Mouse (Mus musculus) ES-E14 (cell line): ENCODE measurements at regions not wholly inside any gene's neighbourhood (a gene's known extent, or its start where the extent isn't known, plus 50 kb on each side); places are given as distances from the start of the nearest gene placed in this dataset.

Experiments used
- DNase-seq: peaks from one replicate; pipeline ENCODE4 v3.0.0-alpha.2; 2013; ENCODE audit warnings: low read depth, low spot score
- H3K27ac ChIP-seq: 2 replicates; pipeline ENCODE4 v1.5.1; 2012; ENCODE audit warnings: low read depth, mild to moderate bottlenecking, low read length, moderate library complexity, mixed read lengths; ENCODE audit not compliant: poor library complexity, insufficient read depth, severe bottlenecking
- H3K36me3 ChIP-seq: 2 replicates; pipeline ENCODE4 v1.6.1; 2012; ENCODE audit warnings: mild to moderate bottlenecking, low read length, moderate library complexity, mixed read lengths; ENCODE audit not compliant: control insufficient read depth, poor library complexity, insufficient read depth, severe bottlenecking
- H3K4me1 ChIP-seq, 2 experiments: fragments of 150-350 bp in 1 of 2; sonication (generic) in 1 of 2; 2 replicates each; pipeline ENCODE4 v1.6.1; 2012; ENCODE audit warnings: low read length in 2 of 2, mild to moderate bottlenecking in 1 of 2, mixed read lengths in 1 of 2; ENCODE audit not compliant: control insufficient read depth in 2 of 2, insufficient read depth in 2 of 2, poor library complexity in 1 of 2
- H3K4me3 ChIP-seq, 2 experiments: fragments of 150-350 bp in 1 of 2; sonication (generic) in 1 of 2; 2 replicates each; pipeline ENCODE4 v1.5.1; 2012; ENCODE audit warnings: low read length in 2 of 2, low read depth in 1 of 2, mild to moderate bottlenecking in 1 of 2, mixed read lengths in 1 of 2; ENCODE audit not compliant: insufficient read depth in 1 of 2, poor library complexity in 1 of 2, severe bottlenecking in 1 of 2
- H3K9ac ChIP-seq: 2 replicates; pipeline ENCODE4 v1.6.1; 2012; ENCODE audit warnings: low read depth, mild to moderate bottlenecking, low read length, mixed read lengths; ENCODE audit not compliant: poor library complexity, insufficient read depth, severe bottlenecking
- H3K9me3 ChIP-seq: fragments of 150-350 bp; sonication (generic); 2 replicates; pipeline ENCODE4 v1.6.1; 2012; ENCODE audit warnings: low read depth, mild to moderate bottlenecking, low read length; ENCODE audit not compliant: control insufficient read depth, insufficient read depth
- CHD2 ChIP-seq: IDR thresholded peaks from 2 replicates; pipeline ENCODE4 v1.6.1; 2014; ENCODE audit warnings: mild to moderate bottlenecking, low read depth, low read length, inconsistent platforms
- HCFC1 ChIP-seq: IDR thresholded peaks from 2 replicates; pipeline ENCODE4 v1.6.1; 2012; ENCODE audit warnings: low read length, inconsistent platforms, borderline replicate concordance; ENCODE audit not compliant: insufficient read depth
- MAFK ChIP-seq: IDR thresholded peaks from 2 replicates; pipeline ENCODE4 v1.6.1; 2014; ENCODE audit warnings: mild to moderate bottlenecking, low read depth, low read length, inconsistent platforms; ENCODE audit not compliant: insufficient read depth
- ZC3H11A ChIP-seq: IDR thresholded peaks from 2 replicates; pipeline ENCODE4 v1.6.1; 2012; ENCODE audit warnings: low read depth, mild to moderate bottlenecking, inconsistent platforms, low read length, borderline replicate concordance
- ZNF384 ChIP-seq: IDR thresholded peaks from 2 replicates; pipeline ENCODE4 v1.6.1; 2012; ENCODE audit warnings: low read depth, low read length, inconsistent platforms
- in situ Hi-C, 2 experiments: fragments of 600-800 bp; cut with MboI; formaldehyde crosslinking; loops; one replicate each; pipeline ENCODE4 v1.15.1; 2025; ENCODE audit warnings: low sequenced_read_pairs in 2 of 2, inconsistent platforms in 1 of 2; ENCODE audit not compliant: unreplicated experiment in 2 of 2

DNA sequence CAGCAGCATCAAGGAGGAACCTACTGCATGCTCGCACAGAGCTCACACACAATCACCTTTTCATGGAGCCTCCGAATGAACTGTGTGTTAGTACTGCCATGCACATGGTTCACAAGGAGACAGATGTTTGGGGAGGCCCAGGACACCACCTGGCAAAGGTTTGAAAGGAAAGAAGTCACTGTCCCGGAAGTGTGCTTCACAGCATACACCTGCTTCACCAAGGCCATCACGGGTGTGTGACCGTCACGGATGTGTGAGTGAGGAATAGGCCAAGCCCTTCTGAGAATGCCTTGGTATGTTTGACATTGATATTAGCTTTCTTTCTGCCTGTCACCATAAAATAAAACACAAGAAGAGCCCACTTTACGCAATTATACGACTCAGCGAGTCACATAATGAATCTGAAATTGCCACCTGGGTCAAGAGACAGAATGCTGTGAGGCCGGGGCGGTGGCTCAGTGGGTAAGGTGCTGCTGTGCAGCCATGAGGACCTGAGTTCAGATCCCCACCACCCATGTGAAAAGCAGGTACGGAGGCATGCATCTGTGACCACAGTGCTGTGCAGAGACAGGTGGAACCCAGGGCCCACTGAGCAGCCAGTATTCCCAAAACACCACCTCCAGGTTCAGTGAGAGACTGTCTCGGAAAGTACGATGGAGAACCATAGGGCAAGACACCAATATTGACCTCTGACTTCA is 162.3 kb upstream of the Sh3bp4 start:
- Histone ChIP-seq H3K9me3 (no peaks in the 10 kb centered on the region), H3K4me3 (no peak overlapping the region), H3K9ac (no peak overlapping the region), H3K27ac (no peak overlapping the region), H3K4me1 (no peaks in the 10 kb centered on the region), H3K36me3 (no peaks in the 10 kb centered on the region)
- in situ Hi-C loops = no loop called here
- TF ChIP-seq CHD2 (no peak), ZC3H11A (no peak), HCFC1 (no peak), MAFK (no peak), ZNF384 (no peak)
- no peak for DNase-seq

DNA sequence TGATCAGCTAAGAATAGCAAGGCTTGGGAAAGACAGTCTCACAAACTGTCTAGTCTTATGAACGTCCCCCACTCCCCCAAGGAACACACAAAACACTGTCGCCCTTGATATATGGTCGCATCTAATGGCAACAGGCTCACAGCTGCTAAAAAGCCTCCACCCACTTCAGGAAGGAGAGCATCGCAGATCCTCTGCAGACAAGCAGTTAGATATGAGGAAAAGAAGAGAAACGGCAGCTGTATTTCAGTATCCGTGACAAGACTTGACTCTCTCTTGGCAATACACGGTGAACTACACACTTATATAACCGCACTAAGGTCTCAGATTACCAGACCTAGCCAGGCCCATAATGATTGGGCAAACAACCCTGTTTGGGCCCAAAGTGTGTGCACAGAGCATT is 161.5 kb upstream of the Sh3bp4 start:
- no peak for DNase-seq
- H3K9me3 ChIP-seq = no peaks in the 10 kb centered on the region
- no peaks in the 10 kb centered on the region for H3K4me1 ChIP-seq
- no peaks in the 10 kb centered on the region for H3K36me3 ChIP-seq
- no peak for TF ChIP-seq MAFK
- no peak for TF ChIP-seq CHD2
- TF ChIP-seq ZNF384 = no peak
- TF ChIP-seq HCFC1 = no peak
- no peak for TF ChIP-seq ZC3H11A
- no peak overlapping the region for H3K27ac ChIP-seq
- no peak overlapping the region for H3K9ac ChIP-seq
- in situ Hi-C loops = no loop called here
- H3K4me3 ChIP-seq = no peak overlapping the region

DNA sequence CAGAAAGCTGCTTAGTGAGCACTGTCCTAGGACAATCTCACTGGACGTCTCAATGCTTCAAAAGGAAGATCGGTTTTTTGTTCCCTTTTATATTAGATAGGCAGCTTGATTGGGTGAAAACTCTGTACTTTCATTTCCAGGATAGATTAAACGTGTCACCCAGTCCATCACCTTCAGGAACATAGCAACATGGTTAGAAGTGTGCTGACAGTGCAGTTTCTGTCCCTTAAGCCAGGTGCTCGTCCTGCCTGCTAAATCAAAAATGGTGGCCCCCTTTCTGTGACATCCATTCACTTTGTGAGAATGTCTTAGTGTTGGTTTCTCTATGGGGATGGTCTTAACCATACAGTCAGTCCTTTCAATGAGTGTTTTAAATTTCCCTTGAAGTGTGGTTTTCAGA is 160.9 kb upstream of the Sh3bp4 start:
- Histone ChIP-seq H3K9ac (no peak overlapping the region), H3K4me3 (no peak overlapping the region), H3K9me3 (no peaks in the 10 kb centered on the region), H3K36me3 (no peaks in the 10 kb centered on the region), H3K4me1 (no peaks in the 10 kb centered on the region), H3K27ac (no peak overlapping the region)
- no peak for DNase-seq
- no peak for TF ChIP-seq CHD2
- TF ChIP-seq MAFK = peak; percentile 94
- in situ Hi-C loops = no loop called here

DNA sequence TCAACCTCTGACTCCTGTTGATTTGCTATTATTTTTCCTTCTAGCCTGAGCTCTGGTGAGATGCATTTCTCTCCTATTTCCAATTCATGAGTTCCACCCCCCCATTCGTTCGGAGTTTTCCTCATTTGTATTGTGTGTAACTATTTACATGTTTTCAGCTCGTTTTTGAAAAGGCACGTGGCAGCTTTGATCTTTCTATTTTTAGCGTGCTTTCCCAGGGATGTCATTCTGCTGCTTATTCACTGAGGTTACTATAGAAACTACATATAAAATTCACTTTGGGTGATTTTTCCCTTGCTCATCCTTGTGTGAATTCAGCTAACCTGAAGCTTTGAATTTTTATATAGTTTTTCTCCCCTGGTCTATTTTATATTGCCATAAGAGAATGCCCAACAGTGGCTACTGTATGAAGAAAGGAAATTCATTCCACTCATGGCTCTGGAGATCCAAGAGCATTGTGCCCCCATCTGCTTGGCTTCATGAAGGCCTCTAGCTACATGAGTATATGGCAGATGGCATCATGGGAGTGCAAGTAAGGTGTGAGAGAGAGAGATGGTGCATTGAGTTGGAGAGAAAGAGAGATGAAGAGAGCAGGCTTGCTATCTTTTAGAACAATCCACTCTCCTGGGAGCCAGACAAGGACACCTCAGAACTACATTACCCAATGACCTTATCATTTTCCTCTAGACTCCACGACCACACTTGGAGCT is 160.2 kb upstream of the Sh3bp4 start:
- no peak for DNase-seq
- no peaks in the 10 kb centered on the region for H3K4me1 ChIP-seq
- H3K9ac ChIP-seq = no peak overlapping the region
- H3K36me3 ChIP-seq = no peaks in the 10 kb centered on the region
- H3K27ac ChIP-seq = no peak overlapping the region
- in situ Hi-C loops = no loop called here
- H3K9me3 ChIP-seq = no peaks in the 10 kb centered on the region
- H3K4me3 ChIP-seq = no peak overlapping the region
- TF ChIP-seq ZC3H11A (no peak), MAFK (no peak), CHD2 (no peak), ZNF384 (no peak), HCFC1 (no peak)

DNA sequence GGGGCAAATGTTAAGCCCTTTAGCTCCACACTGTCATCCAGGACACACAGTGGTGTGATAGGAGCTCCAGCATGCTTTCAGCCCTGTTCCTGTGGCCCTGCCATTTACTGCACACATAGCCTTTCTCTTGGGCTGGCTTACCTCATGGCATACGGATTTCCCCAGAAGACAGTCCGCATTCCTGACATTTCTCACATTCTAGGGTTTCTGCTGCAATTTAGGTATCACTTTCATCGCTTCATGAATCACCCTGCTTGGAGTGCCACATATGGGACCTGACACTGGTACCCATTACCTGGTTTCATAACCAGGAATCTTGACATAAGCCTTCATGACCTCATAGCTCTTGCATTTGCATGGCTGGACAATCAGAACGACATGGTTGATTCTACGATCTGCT is 158.5 kb upstream of the Sh3bp4 start:
- H3K9me3 ChIP-seq = no peaks in the 10 kb centered on the region
- no peak overlapping the region for H3K9ac ChIP-seq
- in situ Hi-C loops = no loop called here
- no peak overlapping the region for H3K27ac ChIP-seq
- TF ChIP-seq CHD2 (no peak), MAFK (no peak), HCFC1 (no peak), ZC3H11A (no peak), ZNF384 (no peak)
- DNase-seq = no peak
- no peaks in the 10 kb centered on the region for H3K36me3 ChIP-seq
- H3K4me3 ChIP-seq = no peak overlapping the region
- H3K4me1 ChIP-seq = no peaks in the 10 kb centered on the region
